Mouse (Mus musculus): ENCODE measurements around the gene Pml. TPM values are rescaled to one million over a fixed set of nuclear protein-coding genes. Genes with fewer than 3 reads are reported as not detected.

Pml gene
- polyA plus RNA-seq, 1 experiment from 2014 or later = 3.9 TPM

- 0 out of 2 replicates have a peak overlapping the region, but pooled peaks have one; percentile 8 for H3K27ac ChIP-seq (replicated peaks; ENCODE audit: low read depth, low read length)
- H3K9ac ChIP-seq (replicated peaks; ENCODE audit: low read length) = no peak overlapping the region
- no peak for ATAC-seq (ENCODE audit: low FRiP score, low TSS enrichment)
Observed at GRCm38 (mm10) chr9:58174818-58175251, 74.8 kb downstream of the Pml start.

DNA sequence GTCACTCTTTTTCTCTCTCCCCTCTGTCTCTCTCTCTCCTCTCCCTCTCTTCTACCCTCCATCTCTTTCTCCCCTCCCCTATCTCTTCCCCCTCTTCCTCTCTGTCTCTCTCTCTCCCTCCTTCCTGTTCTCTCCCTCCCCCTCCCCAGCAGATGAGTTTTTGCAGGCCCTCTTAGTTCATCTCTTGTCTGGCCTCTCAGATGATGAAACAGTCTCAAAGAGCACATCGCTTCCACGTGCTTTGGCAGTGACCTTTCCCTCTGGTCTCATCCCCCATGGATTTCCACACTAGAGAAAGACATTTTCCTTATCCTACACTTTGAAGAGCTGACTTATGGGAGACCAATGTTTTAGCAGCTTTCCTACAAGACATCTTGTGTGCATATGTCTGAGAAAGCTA is 76.7 kb downstream of the Pml start:
- WGBS = 69% methylated on average over 2 of the region's 2 CpGs
- H3K9me3 ChIP-seq (ENCODE audit: control insufficient read depth, low read length) = no peaks in the 10 kb centered on the region
- ATAC-seq (ENCODE audit: low FRiP score, low TSS enrichment) = no peak
- no peak overlapping the region for H3K4me3 ChIP-seq (replicated peaks; ENCODE audit: low read depth, low read length)
- H3K27ac ChIP-seq (replicated peaks; ENCODE audit: low read depth, low read length) = no peak overlapping the region
- no peaks in the 10 kb centered on the region for H3K36me3 ChIP-seq (ENCODE audit: control insufficient read depth, insufficient read depth, low read length)
- no peak for DNase-seq
- no peak overlapping the region for H3K9ac ChIP-seq (replicated peaks; ENCODE audit: low read length)
- 0 out of 2 replicates have a peak, but pooled peaks cover 3% of the 10 kb centered on the region for H3K4me1 ChIP-seq (ENCODE audit: control insufficient read depth, insufficient read depth, low read length)
- H3K4me2 ChIP-seq (ENCODE audit: low read length) = no peak overlapping the region
- H3K27me3 ChIP-seq (ENCODE audit: control insufficient read depth, insufficient read depth, low read length) = no peaks in the 10 kb centered on the region

More at GRCm38 (mm10) chr9:58174818-58175251, 74.8 kb downstream of the Pml start:
- DNase-seq = no peak
- Histone ChIP-seq H3K36me3 (ENCODE audit: control insufficient read depth, insufficient read depth, low read length) (no peaks in the 10 kb centered on the region), H3K27me3 (ENCODE audit: control insufficient read depth, insufficient read depth, low read length) (no peaks in the 10 kb centered on the region), H3K4me2 (ENCODE audit: low read length) (no peak overlapping the region), H3K4me3 (replicated peaks; ENCODE audit: low read depth, low read length) (no peak overlapping the region), H3K9me3 (ENCODE audit: control insufficient read depth, low read length) (no peaks in the 10 kb centered on the region), H3K4me1 (ENCODE audit: control insufficient read depth, insufficient read depth, low read length) (0 out of 2 replicates have a peak, but pooled peaks cover 3% of the 10 kb centered on the region)
- WGBS = 31% methylated on average over 5 of the region's 5 CpGs

DNA sequence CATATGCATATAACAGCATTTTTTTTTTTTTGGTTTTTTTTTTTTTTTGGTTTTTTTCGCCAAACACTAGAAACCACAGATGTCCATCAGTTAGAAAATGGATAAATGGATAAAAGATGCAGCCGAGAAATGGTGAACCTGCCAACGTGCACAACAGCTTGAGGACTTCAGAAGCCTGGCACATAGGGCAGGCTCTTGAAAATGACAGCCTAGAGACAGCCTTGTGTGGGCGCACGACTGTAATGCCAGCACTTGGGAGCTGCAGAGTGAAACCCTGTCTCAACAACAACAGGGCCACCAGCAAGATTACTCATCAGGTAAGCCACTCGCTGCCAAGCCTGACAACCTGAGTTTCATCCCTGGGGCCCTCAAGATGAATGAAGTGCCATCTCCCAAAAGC is 80.2 kb downstream of the Pml start:
- ATAC-seq (ENCODE audit: low FRiP score, low TSS enrichment) (no peak), DNase-seq (no peak)
- Histone ChIP-seq H3K4me1 (ENCODE audit: control insufficient read depth, insufficient read depth, low read length) (no peaks in the 10 kb centered on the region), H3K9ac (replicated peaks; ENCODE audit: low read length) (no peak overlapping the region), H3K27ac (replicated peaks; ENCODE audit: low read depth, low read length) (no peak overlapping the region), H3K4me2 (ENCODE audit: low read length) (no peak overlapping the region), H3K4me3 (replicated peaks; ENCODE audit: low read depth, low read length) (no peak overlapping the region), H3K36me3 (ENCODE audit: control insufficient read depth, insufficient read depth, low read length) (no peaks in the 10 kb centered on the region), H3K27me3 (ENCODE audit: control insufficient read depth, insufficient read depth, low read length) (no peaks in the 10 kb centered on the region), H3K9me3 (ENCODE audit: control insufficient read depth, low read length) (no peaks in the 10 kb centered on the region)
- 82% methylated on average over 6 of the region's 6 CpGs for WGBS

GRCm38 (mm10) chr9:58168880-58169279 is 80.7 kb downstream of the Pml start:
- WGBS = 69% methylated on average over 3 of the region's 3 CpGs
- Histone ChIP-seq H3K4me3 (replicated peaks; ENCODE audit: low read depth, low read length) (no peak overlapping the region), H3K9ac (replicated peaks; ENCODE audit: low read length) (no peak overlapping the region), H3K4me1 (ENCODE audit: control insufficient read depth, insufficient read depth, low read length) (no peaks in the 10 kb centered on the region), H3K36me3 (ENCODE audit: control insufficient read depth, insufficient read depth, low read length) (no peaks in the 10 kb centered on the region), H3K27me3 (ENCODE audit: control insufficient read depth, insufficient read depth, low read length) (no peaks in the 10 kb centered on the region), H3K27ac (replicated peaks; ENCODE audit: low read depth, low read length) (no peak overlapping the region), H3K4me2 (ENCODE audit: low read length) (no peak overlapping the region), H3K9me3 (ENCODE audit: control insufficient read depth, low read length) (no peaks in the 10 kb centered on the region)
- DNase-seq (no peak), ATAC-seq (ENCODE audit: low FRiP score, low TSS enrichment) (no peak)

Small RNAs within 50 kb of the gene (microRNA-seq; reads per million reads assigned to microRNA genes)
- not detected for gene Mir6385

Other genes with a start within 250 kb of the Pml start
- 0.36 and 0.51 TPM in 2 replicates for gene Cyp11a1, start 243.4 kb downstream of the Pml start, polyA plus RNA-seq (2014; fragmentation: Nextera tagmentation; extraction: Ambion mirVana)
- gene Stra6, start 186.0 kb downstream of the Pml start, polyA plus RNA-seq (2014; fragmentation: Nextera tagmentation; extraction: Ambion mirVana) = 2.3 and 10.1 TPM in 2 replicates
- gene Ccdc33, start 131.0 kb downstream of the Pml start, polyA plus RNA-seq (2014; fragmentation: Nextera tagmentation; extraction: Ambion mirVana) = 0.09 and 0.54 TPM in 2 replicates
- gene Islr, start 45.5 kb downstream of the Pml start, polyA plus RNA-seq (2014; fragmentation: Nextera tagmentation; extraction: Ambion mirVana) = 2.4 and 16.6 TPM in 2 replicates
- gene Islr2, start 45.5 kb downstream of the Pml start, polyA plus RNA-seq (2014; fragmentation: Nextera tagmentation; extraction: Ambion mirVana) = 51.6 and 96.9 TPM in 2 replicates
- 96.4 and 115 TPM in 2 replicates for gene Stoml1, start 3.4 kb upstream of the Pml start, polyA plus RNA-seq (2014; fragmentation: Nextera tagmentation; extraction: Ambion mirVana)
- 2.7 and 5.6 TPM in 2 replicates for gene Loxl1, start 63.4 kb upstream of the Pml start, polyA plus RNA-seq (2014; fragmentation: Nextera tagmentation; extraction: Ambion mirVana)
- gene Tbc1d21, start 120.7 kb upstream of the Pml start, polyA plus RNA-seq (2014; fragmentation: Nextera tagmentation; extraction: Ambion mirVana) = not detected in 2 replicates
- 10.5 and 21.2 TPM in 2 replicates for gene Insyn1, start 238.8 kb upstream of the Pml start, polyA plus RNA-seq (2014; fragmentation: Nextera tagmentation; extraction: Ambion mirVana)